Mouse (Mus musculus): Measurements from ENCODE around the gene Commd7. TPM values are rescaled to one million over a fixed set of nuclear protein-coding genes. Genes with fewer than 3 reads are reported as not detected.
"Not testable (repeated sequence)": the region's sequence is repeated elsewhere in the genome, so short reads cannot be mapped to it uniquely, and the experiment has no call there.

Gene Commd7
- polyA plus RNA-seq (2016; fragmentation: Nextera tagmentation; extraction: Ambion mirVana) = 44.0 and 45.7 TPM in 2 replicates

DNA sequence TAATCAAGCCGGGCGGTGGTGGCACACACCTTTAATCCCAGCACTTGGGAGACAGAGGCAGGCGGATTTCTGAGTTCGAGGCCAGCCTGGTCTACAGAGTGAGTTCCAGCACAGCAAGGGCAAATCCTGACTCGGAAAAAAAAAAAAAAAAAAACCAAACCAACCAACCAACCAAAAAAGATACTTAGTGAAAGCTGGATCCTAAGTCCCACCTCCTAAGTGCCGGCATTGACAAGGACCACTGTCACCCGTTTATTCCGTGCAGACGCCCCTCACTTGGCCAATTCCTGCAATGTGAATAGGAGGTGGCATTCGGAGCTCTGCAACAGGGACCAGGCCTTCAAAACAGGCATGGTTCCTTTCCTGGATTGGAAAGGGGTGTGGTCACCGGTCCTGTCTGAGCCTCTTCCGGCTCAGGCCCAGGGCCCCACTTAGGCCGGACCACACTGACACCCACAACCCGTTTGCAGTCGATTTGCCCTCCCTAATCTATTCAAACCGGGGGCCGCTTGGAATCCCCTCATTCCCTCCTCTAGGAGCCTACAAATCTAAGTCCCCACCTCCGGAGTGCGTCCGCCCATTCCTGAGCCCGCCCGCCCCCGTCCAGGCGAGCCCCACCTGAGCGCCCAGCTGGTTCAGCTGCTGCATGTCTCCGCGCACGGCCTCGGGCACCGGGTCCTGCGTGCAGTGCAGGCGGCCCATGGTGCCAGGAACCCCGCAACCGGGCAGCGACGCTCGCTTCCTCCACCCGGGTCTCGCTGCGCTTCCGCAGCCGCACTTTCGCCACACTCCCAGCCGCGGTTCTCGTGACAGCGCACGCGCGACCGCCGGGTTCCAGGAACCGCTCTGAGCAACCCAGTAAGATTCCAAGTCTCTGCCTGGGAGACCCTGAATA, at the start of gene Commd7:
TSS of gene Commd7 (minus strand) at position 806 of the 895 bp plus-strand sequence.
- Histone ChIP-seq H3K9ac (peak within 1 kb of the TSS; percentile 88), H3K4me1 (peaks cover 36% of the 10 kb centered on the region), H3K27me3 (replicated peaks) (no peaks in the 10 kb centered on the region), H3K36me3 (peaks cover 19% of the 10 kb centered on the region), H3K9me3 (replicated peaks) (no peaks in the 10 kb centered on the region), H3K4me3 (peak within 1 kb of the TSS; percentile 91), H3K4me2 (peak within 1 kb of the TSS; percentile 82), H3K27ac (peak within 1 kb of the TSS; percentile 92)
- ATAC-seq = peak; percentile 80
- WGBS (ENCODE audit: insufficient replicate concordance) = 2% methylated on average over 52 of the region's 53 CpGs

DNA sequence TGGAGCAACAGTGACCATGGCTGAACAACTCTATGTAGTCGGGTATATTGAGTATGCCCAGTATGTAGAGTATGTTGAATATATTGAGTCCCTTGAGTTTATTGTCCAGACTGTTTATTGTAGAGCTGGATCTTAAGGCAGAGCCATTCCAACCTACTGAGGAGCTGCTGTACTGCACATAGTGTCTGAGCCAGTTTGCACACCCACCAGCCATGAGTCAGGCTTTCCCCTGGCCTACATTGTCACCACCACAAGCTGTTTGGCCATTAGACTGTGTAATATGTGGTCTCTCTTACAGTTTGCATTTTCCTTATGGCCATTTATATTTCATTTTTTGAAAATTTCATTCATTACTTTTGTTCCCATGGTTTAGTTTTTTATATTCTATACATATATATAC, 47.4 kb upstream of the Commd7 start:
- no peak for ATAC-seq
- Histone ChIP-seq H3K4me2 (no peak overlapping the region), H3K9ac (no peak overlapping the region), H3K4me1 (peaks cover 17% of the 10 kb centered on the region; the same call in 1 of the 2 replicates), H3K4me3 (no peak overlapping the region), H3K36me3 (peaks cover 40% of the 10 kb centered on the region), H3K9me3 (replicated peaks) (no peaks in the 10 kb centered on the region), H3K27me3 (replicated peaks) (no peaks in the 10 kb centered on the region), H3K27ac (no peak overlapping the region)
- 74% methylated on average over 1 of the region's 1 CpGs for WGBS (ENCODE audit: insufficient replicate concordance)

DNA sequence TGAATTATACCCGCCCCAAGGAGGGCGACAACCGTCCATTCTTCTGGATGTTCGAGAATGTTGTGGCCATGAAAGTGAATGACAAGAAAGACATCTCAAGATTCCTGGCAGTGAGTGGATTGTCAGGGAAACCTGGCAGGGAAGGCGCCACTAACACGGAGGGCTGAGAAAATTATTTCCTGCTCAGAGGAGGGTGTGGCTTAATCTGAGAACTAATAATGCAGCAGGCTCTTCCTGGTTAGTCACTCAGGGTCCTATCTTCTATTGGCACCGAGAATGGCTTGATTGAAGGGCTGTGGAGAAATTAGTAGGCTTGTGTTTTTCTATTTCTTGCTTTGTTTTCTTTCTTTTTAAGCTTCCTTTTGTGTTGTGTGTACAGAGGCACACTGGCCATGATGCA, 45.0 kb upstream of the Commd7 start:
- 68% methylated on average over 7 of the region's 7 CpGs for WGBS (ENCODE audit: insufficient replicate concordance)
- Histone ChIP-seq H3K4me2 (no peak overlapping the region), H3K4me3 (no peak overlapping the region), H3K9me3 (replicated peaks) (no peaks in the 10 kb centered on the region), H3K27me3 (replicated peaks) (no peaks in the 10 kb centered on the region), H3K27ac (no peak overlapping the region), H3K4me1 (peaks cover 17% of the 10 kb centered on the region; the same call in 1 of the 2 replicates), H3K36me3 (peaks cover 56% of the 10 kb centered on the region), H3K9ac (no peak overlapping the region)
- no peak for ATAC-seq

DNA sequence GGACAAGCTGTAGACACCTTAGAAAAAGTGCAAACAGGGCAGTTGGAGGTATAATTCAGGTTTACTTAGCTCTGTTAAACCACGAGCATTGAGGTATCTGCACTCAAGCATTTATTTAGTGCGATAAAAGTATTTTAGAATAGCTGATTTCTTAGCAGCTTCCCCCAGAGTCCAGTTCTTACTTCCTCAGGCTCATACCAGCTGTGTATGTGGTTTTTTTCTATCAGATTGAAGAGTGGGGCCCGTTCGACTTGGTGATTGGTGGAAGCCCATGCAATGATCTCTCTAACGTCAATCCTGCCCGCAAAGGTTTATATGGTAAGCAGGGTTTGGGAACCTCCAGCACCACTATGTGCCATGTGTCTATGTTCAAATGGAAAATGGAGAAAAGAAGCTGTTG, 44.4 kb upstream of the Commd7 start:
- no peak overlapping the region for H3K4me3 ChIP-seq
- no peak overlapping the region for H3K27ac ChIP-seq
- H3K9me3 ChIP-seq (replicated peaks) = no peaks in the 10 kb centered on the region
- H3K4me2 ChIP-seq = no peak overlapping the region
- H3K36me3 ChIP-seq = peaks cover 52% of the 10 kb centered on the region
- peaks cover 17% of the 10 kb centered on the region; the same call in 1 of the 2 replicates for H3K4me1 ChIP-seq
- no peak overlapping the region for H3K9ac ChIP-seq
- 45% methylated on average over 6 of the region's 6 CpGs for WGBS (ENCODE audit: insufficient replicate concordance)
- no peak for ATAC-seq
- H3K27me3 ChIP-seq (replicated peaks) = no peaks in the 10 kb centered on the region

DNA sequence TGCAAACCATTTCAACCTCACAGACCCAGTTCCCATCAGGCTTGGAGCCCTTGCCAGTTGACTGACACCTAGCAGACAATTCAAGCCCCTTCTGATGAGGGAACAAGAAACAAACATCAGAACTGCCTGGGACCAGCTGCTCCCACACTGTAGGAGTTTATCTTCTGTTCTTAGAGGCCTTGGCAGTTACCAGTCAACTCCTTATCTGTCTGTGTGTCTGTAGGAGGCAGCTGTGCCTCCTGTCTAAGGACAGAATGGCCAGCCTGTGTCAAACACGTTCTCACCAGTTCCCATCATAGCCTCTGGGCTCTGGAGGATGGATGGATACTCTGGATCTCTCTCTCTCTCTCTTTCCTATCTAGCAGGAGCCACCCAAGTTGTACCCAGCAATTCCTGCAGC, 42.8 kb upstream of the Commd7 start:
- 17% methylated on average over 1 of the region's 1 CpGs for WGBS (ENCODE audit: insufficient replicate concordance)
- H3K9ac ChIP-seq; H3K27ac ChIP-seq; H3K4me2 ChIP-seq; H3K9me3 ChIP-seq (replicated peaks); H3K4me3 ChIP-seq; H3K27me3 ChIP-seq (replicated peaks): not testable (repeated sequence)
- Histone ChIP-seq H3K36me3 (peaks cover 45% of the 10 kb centered on the region), H3K4me1 (peaks cover 17% of the 10 kb centered on the region; the same call in 1 of the 2 replicates)
- peak; percentile 85 for ATAC-seq

DNA sequence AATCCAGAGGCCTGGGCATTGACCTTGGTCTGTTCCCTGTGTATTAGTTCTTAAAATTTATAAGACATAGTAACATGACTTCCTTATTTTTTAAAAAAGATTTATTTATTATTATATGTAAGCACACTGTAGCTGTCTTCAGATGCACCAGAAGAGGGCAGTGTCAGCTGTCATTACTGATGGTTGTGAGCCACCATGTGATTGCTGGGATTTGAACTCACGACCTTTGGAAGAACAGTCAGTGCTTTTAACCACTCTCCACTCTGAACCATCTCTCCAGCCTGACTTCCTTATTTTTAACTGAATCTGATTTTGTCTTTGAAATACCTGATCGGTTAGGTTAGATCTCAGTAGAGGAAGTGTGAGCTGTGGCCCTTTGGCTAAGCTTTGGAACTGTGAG, 40.0 kb upstream of the Commd7 start:
- no peak overlapping the region for H3K4me2 ChIP-seq
- no peak overlapping the region for H3K9ac ChIP-seq
- H3K9me3 ChIP-seq (replicated peaks) = no peaks in the 10 kb centered on the region
- WGBS (ENCODE audit: insufficient replicate concordance) = 71% methylated on average over 2 of the region's 2 CpGs
- H3K4me3 ChIP-seq = no peak overlapping the region
- no peak for ATAC-seq
- no peak overlapping the region for H3K27ac ChIP-seq
- peaks cover 15% of the 10 kb centered on the region; the same call in 1 of the 2 replicates for H3K4me1 ChIP-seq
- no peaks in the 10 kb centered on the region for H3K27me3 ChIP-seq (replicated peaks)
- H3K36me3 ChIP-seq = peaks cover 50% of the 10 kb centered on the region

DNA sequence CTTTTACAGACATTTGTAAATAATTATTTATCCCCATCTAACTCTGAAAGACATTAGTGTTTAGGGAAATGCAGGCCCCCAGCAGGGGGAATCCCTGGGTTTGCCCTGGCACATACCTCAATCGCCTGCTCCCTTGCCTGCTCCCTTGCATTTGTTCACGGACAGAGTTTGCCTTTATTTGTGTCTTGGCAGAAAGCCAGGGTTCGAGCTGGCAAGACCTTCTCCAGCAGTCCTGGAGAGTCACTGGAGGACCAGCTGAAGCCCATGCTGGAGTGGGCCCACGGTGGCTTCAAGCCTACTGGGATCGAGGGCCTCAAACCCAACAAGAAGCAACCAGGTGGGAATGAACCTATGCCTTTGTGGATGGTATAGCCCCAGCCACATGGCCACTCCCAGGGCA, 37.5 kb upstream of the Commd7 start:
- Histone ChIP-seq H3K27ac (no peak overlapping the region), H3K9me3 (replicated peaks) (no peaks in the 10 kb centered on the region), H3K9ac (no peak overlapping the region), H3K36me3 (peaks cover 54% of the 10 kb centered on the region), H3K27me3 (replicated peaks) (no peaks in the 10 kb centered on the region), H3K4me1 (no peaks in the 10 kb centered on the region), H3K4me2 (no peak overlapping the region), H3K4me3 (no peak overlapping the region)
- no peak for ATAC-seq
- WGBS (ENCODE audit: insufficient replicate concordance) = 78% methylated on average over 5 of the region's 5 CpGs

DNA sequence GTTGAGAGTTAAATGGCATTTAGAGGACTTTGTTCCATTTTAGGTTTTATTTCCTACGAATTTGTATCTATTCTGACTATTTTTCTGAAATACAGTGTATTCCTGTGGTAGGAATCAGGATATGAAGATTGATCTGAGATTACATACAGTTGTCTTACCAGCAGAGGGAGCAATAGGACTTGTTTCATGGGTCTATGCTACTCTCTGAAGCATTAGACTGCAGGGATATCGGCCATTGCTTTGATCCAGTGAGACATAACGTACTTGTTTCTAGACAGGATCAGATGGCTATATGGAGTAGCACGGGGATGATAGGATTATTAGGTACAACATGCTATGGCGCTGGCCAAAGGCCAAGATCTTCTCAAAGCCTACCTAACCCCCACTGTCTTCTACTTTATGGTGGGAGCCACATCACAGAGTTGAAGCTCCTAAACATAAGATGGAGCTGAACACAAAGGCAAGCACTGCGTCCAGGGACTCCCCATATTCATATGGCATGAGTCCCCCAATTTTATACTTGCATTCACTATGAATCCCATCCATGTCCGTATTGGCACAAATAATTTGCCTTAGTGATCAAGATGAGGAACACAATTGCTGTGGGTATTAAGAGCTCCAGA, 36.3 kb upstream of the Commd7 start:
- 64% methylated on average over 7 of the region's 7 CpGs for WGBS (ENCODE audit: insufficient replicate concordance)
- Histone ChIP-seq H3K4me1 (no peaks in the 10 kb centered on the region), H3K27me3 (replicated peaks) (no peaks in the 10 kb centered on the region), H3K9me3 (replicated peaks) (no peaks in the 10 kb centered on the region), H3K4me2 (no peak overlapping the region), H3K4me3 (no peak overlapping the region), H3K36me3 (peaks cover 53% of the 10 kb centered on the region), H3K27ac (no peak overlapping the region), H3K9ac (no peak overlapping the region)
- no peak for ATAC-seq

DNA sequence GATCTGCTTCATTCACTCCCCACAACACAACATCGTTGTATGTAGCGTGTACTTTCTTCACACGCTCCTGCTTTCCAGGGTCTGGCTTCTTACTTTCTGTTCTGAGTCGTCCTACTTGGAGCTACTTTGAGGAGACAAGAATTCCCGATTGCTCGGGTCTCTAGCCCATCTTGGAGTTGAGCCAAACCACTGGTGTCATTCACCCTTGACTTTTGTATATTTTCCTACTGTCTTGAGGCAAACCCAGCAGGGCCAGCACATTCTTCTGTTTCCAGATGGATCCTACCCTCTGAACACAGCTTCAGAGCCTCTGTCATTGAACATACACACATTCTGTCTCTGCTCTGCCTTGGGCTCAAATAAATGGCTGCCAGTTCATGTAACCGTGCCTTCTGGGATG, 32.8 kb upstream of the Commd7 start:
- Histone ChIP-seq H3K9me3 (replicated peaks) (no peaks in the 10 kb centered on the region), H3K36me3 (peaks cover 57% of the 10 kb centered on the region), H3K27ac (no peak overlapping the region), H3K9ac (no peak overlapping the region), H3K4me3 (no peak overlapping the region), H3K4me1 (no peaks in the 10 kb centered on the region), H3K4me2 (no peak overlapping the region), H3K27me3 (replicated peaks) (no peaks in the 10 kb centered on the region)
- ATAC-seq = no peak
- 75% methylated on average over 7 of the region's 7 CpGs for WGBS (ENCODE audit: insufficient replicate concordance)

DNA sequence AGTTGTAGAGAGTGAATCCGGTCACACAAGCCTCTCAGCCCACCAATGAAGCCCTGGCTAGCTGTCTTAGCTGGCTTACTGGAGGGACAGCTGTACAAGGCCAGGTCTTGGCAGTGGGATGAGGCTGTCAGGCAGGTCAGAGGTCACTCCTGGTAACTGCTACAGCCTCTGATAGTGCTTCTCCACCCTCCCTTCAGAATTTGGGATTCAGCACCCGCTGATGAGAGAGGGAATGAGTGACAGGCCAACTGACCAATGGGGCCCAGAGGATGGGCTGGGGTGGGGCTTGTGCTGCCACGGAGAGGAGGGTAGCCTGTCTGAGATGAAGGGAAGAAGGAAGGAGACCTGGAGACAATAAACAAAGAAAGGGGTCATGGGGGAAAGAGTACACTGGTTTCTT, 28.0 kb upstream of the Commd7 start:
- 53% methylated on average over 3 of the region's 3 CpGs for WGBS (ENCODE audit: insufficient replicate concordance)
- Histone ChIP-seq H3K9ac (no peak overlapping the region), H3K36me3 (peaks cover 28% of the 10 kb centered on the region; the same call in 1 of the 2 replicates), H3K4me1 (peaks cover 3% of the 10 kb centered on the region; the same call in 1 of the 2 replicates), H3K27me3 (replicated peaks) (no peaks in the 10 kb centered on the region), H3K9me3 (replicated peaks) (no peaks in the 10 kb centered on the region), H3K27ac (no peak overlapping the region), H3K4me2 (no peak overlapping the region), H3K4me3 (no peak overlapping the region)
- no peak for ATAC-seq

DNA sequence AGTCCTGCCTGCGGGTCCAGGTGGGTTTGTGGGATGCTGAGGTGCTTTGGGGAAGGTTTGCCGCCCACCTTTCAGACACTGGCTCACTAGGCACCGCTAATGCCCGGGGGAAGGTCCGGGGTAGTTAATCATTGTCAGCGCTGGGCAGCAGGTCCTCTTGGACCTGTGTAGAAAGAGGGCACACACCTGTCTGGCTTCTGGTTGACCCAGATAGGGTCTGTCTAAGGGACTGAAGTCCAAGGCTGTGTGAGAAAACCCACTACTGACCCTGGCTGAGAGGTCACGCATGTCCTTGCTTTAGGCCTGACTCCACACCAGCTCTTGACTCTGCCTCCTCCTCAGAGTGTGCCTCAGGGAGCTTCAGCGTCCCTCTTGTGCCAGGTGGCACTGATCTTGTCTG, 25.1 kb upstream of the Commd7 start:
- H3K27ac ChIP-seq; H3K27me3 ChIP-seq (replicated peaks); H3K4me2 ChIP-seq; H3K4me3 ChIP-seq; H3K4me1 ChIP-seq; H3K9me3 ChIP-seq (replicated peaks); H3K9ac ChIP-seq: not testable (repeated sequence)
- H3K36me3 ChIP-seq = peaks cover 10% of the 10 kb centered on the region; the same call in 1 of the 2 replicates
- 72% methylated on average over 8 of the region's 8 CpGs for WGBS (ENCODE audit: insufficient replicate concordance)
- peak; percentile 51; the same call in 1 of the 2 replicates for ATAC-seq

DNA sequence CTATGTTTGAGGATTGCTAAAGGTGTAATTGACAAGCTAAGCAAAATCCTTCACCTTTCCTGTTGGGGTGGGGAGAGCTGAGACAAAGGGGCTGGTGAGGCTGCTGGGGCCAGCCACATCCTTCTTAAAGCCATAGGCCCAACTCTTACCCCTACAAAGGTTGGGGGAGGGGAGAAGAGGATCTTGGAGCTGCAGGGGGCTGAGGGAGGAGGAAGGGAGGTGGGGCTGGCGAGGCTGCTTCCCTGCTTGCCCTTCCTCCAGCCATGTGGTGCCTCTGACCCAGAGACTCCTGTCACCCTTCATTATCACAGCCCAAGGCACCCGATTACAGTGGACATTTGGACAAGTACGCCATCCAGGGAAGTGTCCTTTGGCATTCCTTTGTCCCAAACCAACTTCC, 19.1 kb upstream of the Commd7 start:
- WGBS (ENCODE audit: insufficient replicate concordance) = 48% methylated on average over 3 of the region's 3 CpGs
- no peaks in the 10 kb centered on the region for H3K36me3 ChIP-seq
- no peak for ATAC-seq
- no peaks in the 10 kb centered on the region for H3K9me3 ChIP-seq (replicated peaks)
- peaks cover 26% of the 10 kb centered on the region for H3K4me1 ChIP-seq
- peaks cover 27% of the 10 kb centered on the region for H3K27me3 ChIP-seq (replicated peaks)
- H3K9ac ChIP-seq = no peak overlapping the region
- no peak overlapping the region for H3K27ac ChIP-seq
- no peak overlapping the region for H3K4me2 ChIP-seq
- no peak overlapping the region for H3K4me3 ChIP-seq
